Mouse (Mus musculus) thymus, adult 18-20 months (tissue): Measurements from ENCODE around the gene Ksr1.

Source experiments
- DNase-seq, 2 experiments: peaks; one replicate each; pipeline ENCODE4 v3.0.0; 2022; ENCODE audit warnings: mixed read lengths in 2 of 2

Gene Ksr1

DNA sequence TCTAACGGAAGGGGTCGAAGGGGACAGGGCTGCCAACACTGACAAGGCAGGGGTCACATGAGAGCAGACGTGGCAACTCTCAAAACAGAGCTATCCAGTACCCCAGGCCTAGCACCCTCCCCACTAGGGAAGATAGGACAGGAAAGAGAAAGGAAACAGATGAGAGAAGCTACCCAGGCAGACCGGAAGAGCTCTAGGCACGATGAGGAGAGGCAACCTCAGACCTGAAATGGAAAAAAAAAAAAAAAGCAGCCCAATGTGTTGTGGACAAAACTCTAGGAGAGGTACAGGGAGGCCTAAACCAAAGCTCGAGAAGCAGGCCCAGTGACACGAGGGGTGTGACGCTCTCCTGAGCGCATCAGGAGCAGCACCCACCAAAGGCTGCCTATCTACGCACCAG lies 23.7 kb downstream of the Ksr1 start:
- DNase-seq, result no peak

DNA sequence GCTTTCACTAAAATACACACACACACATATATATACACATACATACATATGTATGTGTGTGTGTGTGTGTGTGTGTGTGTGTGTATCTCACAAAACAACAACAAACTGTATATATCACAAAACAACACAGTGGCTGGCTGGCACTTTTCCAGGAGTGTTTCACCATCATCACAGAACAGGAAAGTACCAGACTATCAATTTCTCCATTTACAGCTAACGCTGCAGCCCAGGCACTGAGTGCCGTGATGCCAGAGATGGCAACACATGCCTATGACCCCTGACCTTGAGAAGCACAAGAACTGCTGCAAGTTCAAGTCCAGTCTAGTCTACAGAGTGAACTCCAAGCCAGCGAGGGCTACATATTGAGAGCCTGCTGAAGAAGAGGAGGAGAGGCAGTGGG lies 26.1 kb downstream of the Ksr1 start:
- no peak for DNase-seq

DNA sequence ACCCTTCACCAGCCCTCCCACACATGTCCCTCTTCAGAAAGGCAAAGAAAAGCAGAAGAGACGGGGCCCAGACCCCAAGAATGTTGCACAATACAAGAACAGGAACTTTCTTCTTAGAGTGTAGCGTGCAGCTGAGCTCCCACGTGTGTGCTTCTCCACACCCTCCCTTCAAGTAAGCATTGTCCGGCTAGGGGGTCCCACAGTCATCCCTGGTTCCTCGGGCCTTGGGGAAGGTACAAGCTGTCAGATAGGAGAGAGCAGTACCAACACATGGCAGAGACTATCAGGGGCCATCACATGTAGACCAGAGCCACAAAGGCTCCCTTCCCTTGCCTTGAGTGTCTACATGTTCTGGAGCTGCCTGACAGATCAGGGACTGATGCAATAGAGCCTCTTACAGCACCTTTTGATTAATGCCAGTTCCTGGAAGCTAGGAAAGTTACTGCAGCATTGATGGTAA lies 27.3 kb downstream of the Ksr1 start:
- DNase-seq, result no peak

DNA sequence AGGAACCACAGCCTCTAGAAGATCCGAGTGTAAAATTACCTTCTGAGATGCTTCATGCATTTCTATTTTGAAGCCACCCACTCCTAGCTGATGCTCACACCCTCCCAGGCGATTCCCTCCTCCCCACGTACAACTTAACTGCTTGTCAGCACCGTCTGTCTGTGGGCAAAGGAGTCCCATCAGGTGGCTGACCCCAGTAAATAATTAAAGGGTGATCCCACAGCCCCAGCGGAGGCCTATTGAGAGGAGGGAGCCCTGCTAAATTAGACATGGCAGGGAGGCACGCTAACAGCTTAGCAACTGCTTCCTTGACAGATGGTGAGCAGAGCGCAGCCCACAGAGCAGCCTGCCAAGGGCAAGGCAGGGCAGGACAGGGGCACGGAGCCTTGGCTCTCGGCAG lies 29.5 kb downstream of the Ksr1 start:
- DNase-seq, result no peak

DNA sequence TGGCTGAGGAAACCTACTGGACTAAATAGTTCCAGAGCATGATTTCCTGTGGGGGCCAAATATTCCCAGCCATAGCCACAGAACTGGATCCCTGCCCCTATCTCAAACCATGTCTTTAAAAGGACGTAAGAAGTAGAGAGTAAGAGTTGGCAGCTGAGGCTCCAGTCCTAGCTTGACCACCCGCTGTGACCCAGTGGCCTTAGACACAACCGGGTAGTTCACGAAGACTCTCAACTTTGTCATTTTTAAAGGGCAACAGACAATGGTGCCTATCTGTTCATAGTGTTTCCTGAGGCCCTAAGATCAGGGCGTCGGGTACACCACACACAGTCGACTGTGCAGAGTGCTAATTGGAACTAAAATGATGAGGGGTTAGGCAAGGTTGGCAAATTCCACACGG lies 30.5 kb downstream of the Ksr1 start:
- DNase-seq, result no peak

DNA sequence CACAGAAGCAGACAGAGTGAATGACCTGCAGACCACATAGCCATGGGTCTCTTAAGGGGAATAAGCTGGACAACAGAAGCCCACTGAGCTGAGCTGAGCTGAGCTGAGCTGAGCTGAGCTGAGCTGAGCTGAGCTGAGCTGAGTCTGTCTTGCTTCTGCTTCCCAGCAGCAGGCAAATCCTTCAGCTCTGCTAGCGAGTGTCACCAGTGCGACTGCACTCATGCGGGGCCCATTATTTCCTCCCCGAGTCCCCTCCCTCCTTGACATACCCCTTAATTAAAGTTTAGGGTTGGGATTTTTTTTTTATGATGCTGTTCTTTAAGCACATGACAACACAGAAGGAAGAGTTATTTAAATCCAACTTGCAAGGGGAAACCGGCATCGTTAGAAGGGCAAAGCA lies 32.1 kb downstream of the Ksr1 start:
- DNase-seq, result no peak

DNA sequence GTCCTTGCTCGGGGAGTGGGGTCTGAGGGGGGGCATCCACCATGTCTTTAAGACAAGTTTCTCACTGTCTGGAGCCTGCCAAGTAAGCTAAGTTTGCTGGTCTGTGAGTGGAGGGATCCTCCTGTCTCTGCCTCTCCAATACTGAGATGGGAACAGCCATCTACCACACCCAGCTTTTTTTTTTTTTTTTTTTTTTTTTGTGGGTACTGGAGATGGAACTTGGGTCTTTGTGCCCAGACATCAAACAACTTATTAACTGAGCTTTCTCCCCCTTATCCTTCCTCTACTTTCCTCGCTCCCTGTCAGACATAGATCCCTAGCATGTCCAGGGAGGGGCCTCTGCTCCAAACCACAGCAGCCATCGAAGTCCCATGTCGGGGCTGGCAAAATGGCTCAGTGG lies 32.8 kb downstream of the Ksr1 start:
- DNase-seq, result no peak

DNA sequence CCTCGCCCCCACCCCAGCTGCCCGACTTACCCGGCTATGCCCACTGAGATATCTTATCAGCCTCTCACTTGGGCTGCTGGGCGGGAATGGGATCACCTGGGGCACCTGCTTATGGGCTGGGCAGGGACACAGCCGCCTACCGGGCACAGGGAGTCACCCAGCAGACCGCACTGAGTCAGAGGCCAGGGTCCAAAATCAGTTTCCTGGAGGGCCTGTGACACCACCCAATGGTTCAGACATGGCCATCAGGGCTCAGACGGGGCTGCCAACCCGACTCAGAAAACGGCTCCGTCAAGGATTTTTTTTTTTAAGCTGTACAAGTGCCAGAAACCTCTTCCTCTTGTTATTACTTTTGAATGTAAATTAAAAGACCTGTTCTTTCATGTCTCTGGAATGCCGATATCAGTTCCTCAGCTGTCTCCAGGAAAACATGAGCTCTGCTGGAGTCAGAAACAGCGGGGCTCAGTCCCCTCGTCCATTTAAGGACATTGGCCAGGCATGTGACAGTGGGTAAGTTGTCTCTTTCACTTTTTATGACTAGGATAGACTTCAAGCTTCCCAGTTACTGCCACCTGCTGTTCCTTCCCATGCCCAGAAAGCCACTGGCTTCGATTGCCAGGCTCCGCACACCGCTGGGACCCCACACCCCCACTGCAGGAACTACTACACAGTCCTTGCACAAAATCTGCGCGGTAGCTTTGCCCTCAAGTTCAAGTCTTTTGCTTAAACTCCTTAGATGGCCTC lies 33.5 kb downstream of the Ksr1 start:
- no peak for DNase-seq

DNA sequence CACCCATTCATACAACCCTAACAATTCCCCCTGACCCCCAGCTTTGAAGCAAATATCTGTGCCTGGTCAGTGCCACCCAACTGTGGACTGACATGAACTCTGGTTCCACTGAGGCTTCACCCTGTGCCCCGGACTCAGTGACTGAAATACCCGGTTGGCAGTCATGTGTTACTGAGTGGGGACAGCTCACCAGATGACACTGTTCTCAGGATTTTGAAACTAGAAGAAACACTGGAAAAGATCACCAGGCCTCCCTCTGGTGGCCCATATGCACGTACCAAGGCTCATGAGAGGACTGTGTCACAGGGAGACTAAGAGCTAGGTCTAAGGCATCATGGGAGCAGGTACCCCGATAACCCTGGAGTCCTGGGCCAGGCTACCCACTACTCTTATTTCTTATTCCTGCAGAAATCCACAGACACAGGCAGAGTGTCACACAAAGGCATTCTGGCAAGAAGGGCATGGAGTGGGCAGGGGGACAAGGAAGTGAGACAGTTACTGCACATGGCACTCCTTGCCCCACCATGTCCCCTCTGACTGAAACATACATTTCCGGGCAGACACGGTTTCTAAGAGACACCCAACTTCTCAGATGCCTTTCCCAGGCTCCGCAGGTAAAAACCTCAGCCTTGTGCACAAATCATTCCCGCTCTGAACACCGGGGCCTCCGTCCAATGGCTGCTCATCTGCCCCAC lies 34.2 kb downstream of the Ksr1 start:
- DNase-seq, result no peak

DNA sequence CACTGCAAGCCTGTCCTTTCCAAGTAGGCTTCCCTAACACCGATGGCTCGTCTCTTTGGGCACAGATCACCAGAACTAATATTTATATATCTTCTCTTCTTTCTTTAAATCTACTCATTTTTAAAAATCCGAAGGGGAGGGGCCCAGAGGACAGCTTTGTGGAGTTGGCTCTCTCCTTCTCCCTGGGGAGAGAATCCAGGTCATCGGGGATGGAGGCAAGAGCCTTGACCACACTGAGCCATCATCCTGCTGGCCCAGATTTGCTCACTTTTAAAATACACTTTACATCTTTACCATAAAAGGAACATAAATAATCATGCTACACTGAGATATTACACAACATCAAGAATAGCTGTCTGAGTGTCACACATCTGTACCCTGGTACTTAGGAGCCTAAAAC lies 35.8 kb downstream of the Ksr1 start:
- no peak for DNase-seq

DNA sequence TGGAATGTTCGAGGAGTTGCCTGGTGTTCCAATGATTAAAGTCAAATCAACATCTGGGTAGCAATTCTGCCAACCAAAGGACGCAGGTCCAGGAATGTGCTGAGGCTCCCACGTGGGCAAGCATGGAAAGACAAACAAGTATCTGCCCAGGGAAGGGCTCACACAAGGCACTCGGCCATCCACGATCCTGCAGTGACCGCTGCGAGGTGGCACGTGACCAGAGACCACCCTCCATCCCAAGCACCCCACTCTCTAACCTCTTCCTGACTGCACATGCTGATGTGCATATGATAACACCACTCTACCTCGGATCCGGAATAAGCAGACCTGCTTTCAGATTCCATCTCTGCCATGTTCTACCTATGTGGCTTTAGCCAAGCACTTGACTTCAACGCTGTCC lies 38.3 kb downstream of the Ksr1 start:
- DNase-seq, result no peak

DNA sequence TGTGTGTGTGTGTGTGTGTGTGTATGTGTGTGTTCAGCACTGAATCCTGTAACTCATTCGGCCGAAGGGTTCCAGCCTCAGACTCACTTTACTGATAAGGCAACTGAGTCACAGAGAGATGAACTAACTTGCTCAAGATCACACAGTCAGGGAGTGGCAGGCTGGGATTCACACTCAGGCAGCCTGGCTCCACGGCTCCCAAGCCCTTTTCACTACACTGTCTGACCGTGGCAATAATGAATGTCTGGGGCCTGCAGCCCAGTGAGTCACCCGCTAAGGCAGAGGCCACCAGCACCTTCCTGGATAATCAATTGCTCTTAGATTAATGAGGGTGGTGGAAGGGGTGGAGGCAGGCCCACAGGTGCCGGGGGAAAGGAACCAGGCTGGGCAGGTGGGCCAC lies 41.2 kb downstream of the Ksr1 start:
- DNase-seq, result no peak

DNA sequence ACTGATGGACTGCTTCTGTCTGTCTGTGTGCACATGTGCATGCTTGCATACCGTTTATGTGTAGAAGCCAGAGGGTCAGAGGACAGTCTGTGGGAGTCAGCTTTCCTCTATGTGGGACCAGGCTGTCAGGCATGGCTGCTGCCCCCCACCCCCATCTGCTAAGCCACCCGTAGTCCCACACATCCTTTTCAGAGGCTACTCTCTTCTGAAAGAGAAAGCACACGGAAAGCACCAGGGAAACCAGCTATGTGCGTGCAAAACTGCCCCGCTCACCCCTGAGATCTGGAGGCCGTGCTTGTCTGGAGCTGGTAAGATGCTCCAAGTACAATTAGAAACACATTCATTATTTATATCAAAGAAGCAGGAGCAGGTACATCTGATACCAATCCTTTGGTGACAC lies 41.7 kb downstream of the Ksr1 start:
- DNase-seq, result no peak

DNA sequence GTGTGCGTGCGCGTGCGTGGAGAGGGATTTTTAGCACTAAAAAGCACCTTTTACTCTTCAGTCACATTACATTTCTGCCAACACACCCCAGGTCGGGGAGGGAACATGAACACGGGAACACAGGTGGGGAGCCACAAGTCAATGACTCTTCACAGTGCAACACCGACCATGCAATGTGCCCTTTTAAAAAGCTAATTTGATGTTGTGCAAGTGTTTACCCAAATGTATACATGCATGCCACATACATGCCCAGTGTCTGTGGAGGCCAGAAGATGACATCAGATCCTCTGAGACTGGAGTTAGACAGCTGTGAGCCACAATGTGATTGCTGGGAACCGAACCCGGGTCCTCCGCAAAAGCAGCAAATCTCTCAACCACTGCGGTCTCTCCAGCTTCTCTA lies 42.1 kb downstream of the Ksr1 start:
- DNase-seq, result no peak

DNA sequence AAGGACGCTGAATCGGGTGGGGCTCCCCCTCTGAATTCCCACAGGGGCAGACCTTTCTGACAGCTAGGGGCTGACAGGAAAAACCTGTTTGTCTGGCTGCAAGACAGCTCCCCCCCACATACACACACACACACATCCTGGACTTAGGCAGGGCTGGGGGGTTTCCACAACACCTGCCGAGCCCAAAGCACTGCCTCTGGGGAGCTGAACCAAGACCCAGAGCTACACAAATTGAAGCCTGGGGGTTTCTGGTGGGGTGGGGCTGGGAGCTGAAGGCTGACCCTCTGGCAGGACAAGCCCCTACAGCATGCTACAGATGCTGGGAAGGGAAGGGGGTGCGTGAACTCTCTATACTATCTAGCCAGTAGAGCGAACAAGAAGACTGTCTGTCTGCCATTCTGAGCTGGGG lies 42.7 kb downstream of the Ksr1 start:
- DNase-seq, result no peak

DNA sequence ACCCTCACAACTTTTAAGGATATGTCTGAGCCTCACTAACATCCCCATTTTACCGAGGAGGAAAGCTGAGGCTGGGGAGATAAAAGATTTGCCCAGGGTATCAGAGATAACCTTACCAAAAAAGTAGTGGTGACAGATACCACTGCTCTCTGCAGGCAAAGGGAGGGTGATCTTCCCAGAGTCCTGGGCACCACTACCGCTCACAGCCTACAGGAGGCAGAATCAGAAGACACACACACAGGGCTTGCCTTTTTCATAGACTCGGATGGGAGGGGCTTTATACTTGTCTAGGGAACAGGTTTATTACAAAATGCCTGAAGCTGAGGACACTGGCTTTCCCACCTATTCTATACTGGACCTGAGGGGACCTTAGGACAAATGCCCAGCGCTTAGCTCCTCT lies 43.9 kb downstream of the Ksr1 start:
- no peak for DNase-seq

DNA sequence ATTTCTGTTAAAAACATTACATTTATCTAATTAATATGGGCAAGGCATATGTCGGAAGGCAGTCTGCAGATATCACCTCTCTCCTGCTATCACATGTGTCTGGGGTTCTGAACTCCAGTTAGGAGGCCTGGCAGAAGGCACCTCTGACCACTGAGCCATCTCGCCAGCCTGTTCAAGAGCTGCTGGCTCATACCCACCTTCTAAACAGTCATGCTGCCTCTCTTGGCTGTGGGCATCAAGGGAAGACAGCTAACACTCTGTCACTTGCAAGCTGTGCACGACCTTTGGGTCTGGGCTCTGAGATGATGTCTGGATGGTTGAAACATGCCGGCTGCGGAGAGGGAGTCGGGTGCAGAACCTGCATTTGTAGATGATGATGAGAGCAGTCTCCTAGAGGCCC lies 44.6 kb downstream of the Ksr1 start:
- DNase-seq, result no peak

DNA sequence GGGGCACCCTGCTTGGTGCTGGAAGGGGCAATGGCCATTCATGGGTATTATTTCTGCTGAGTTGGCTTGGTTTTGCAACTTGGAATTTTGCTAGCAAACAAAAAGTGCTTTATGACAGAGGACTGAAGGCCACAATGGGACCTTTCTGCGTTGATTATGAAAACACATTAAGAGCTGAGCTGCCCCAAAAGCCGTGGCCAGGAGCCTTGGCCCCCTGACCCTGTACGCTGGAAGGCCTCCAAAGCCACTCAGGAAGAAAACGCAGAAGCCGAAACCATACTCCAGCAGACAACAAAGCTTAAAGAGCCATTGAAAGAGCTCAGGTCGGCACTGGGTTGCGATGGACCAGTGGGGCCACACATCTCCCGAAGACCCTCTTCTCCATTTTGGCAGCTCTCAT lies 47.2 kb downstream of the Ksr1 start:
- DNase-seq, result no peak

DNA sequence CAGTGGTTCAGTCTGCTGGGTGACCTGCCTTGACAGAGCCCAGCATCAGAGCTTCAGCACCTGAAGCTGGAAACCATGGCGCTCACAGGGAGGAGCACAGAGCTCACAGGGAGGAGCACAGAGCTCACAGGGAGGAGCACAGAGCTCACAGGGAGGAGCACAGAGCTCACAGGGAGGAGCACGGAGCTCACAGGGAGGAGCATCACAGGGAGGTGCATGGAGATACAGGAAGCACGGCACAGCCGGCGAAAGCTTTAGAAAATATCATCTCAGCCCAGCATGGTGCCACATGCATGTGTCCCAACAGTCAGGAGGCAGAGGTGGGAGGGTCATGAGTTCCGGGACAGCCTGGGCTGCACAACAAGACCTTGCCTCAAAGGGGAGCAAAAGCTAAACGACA lies 48.5 kb downstream of the Ksr1 start:
- DNase-seq, result no peak

DNA sequence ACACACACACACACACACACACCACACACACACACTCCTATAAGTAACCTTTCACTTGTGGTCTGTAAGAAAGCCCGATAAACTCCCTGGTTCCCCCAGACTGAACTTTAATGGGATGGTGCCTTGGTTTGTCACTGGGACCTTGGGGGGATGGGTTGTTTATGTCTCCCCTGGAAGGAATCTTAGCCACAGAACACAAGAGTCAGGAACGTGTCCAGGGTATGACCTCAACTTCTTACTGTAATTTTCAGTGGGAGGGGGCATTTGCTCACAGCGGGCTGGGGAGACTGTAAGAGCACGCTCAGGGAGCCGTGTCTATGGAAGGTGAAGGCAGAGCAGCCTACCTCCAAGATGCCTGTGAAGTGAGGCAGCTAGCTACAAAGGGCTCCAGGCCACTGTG lies 49.5 kb downstream of the Ksr1 start:
- DNase-seq, result no peak

DNA sequence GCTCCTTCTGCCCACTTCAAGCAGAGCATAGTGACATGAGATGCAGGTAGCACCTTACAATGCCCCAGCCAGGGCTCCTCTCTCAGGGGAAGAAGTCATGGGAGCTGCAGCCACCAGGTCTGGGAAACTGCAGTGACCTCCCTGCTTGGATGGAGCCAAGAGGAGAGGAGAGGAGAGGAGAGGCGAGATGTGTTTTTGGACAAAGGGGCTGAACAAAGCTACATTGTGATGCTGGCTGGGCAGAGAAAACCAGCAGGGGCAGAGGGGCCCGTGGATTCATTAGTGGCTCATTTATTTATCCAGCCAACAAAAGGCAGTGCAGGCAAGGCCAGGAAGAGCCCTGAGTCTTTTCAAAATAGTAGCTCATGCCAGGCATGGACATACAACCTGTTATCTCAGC lies 50.5 kb downstream of the Ksr1 start:
- no peak for DNase-seq

DNA sequence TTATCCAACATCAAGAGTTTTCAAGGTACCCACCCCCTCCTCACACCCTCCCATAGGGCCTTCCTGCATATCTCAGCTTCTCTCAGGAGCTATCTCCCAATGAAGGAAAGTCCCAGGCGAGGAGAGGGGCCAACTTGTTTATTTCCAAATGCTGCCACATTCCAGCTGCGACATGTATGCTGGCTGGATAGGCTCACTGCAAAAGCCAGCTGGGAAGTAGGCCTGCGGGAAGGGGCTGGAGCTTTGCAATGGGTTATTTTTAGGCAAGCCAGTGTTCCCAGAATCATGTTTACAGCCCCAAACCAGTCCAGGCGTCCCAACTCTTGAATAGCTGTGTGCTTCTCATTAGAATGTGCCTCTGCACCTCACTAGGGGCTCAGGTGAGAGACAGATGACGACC lies 51.5 kb downstream of the Ksr1 start:
- no peak for DNase-seq

DNA sequence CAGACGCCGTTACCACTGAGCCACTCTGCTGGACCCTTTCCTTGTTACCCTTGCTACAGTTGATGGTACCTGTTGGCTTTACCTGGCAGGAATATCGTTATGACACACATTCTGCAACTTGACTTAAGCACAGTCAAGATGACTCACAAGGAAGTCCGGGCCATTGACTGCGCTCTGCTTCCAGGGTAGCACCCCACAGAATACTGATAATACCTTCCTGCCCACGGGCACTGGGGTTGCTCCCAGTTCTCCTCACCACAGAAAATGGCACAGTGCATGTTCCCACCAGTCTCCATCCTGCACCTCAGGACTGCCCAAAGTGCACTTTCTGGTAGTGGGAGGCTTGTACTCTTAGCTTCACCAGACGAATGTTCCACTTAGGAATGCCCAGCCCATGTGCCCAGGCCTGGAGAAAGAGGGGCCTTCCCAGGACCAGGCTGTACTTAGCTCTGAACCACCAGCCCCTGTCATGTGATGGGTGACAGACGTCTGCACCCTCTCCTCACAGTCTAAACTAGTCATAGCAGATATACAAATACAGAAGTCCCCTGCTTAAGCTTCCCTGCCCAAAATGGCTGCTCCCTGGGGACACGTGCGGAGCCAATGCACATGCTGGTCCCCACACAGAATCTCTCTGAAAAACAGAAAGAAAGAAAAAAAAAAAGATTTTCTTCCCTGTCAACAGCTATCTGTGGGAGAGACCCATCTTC lies 52.1 kb downstream of the Ksr1 start:
- no peak for DNase-seq

DNA sequence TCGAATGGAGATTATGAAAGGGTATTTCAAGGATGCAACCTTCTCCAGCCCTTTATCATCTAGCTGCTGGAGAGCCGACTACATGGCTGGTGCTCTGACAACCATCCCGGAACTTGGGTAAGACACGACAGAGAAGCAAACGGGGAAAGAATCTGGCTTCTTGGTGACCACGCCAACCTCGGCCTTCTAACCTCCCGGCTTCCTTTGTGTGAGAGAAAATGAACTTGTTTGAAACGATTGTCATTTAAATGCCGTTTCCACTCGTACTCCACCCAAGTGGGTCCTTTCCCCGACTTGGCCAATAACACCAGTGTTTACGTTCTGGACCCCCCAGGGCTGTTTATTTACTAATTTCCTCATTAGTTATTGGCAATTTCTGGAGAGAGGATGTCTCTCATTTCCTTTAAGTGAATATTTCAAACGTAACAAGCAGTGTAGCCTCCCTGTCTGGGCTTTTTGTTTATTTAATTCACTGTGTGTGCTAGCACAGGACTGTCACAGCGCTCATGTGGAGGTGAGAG lies 52.8 kb downstream of the Ksr1 start:
- DNase-seq, result no peak
